Mouse (Mus musculus) CD4-positive, CD25-positive, alpha-beta regulatory T cell, adult 2 months (primary cell): ENCODE measurements at regions not wholly inside any gene's neighbourhood (a gene's known extent, or its start where the extent isn't known, plus 50 kb on each side); places are given as distances from the start of the nearest gene placed in this dataset.

Source experiments
- DNase-seq: peaks from one replicate; pipeline ENCODE4 v3.0.0-alpha.2; 2012; ENCODE audit warnings: low read depth, low spot score

GRCm38 (mm10) chr5:120025212-120025611 is 91.1 kb upstream of the Rbm19 start:
- DNase-seq: no peak

GRCm38 (mm10) chr5:120030904-120031303 is 85.4 kb upstream of the Rbm19 start:
- no peak for DNase-seq

GRCm38 (mm10) chr5:120031614-120032013 is 84.7 kb upstream of the Rbm19 start:
- no peak for DNase-seq

- DNase-seq: no peak
Observed at GRCm38 (mm10) chr5:120034499-120035077, 81.7 kb upstream of the Rbm19 start.

GRCm38 (mm10) chr5:120035251-120035650 is 81.0 kb upstream of the Rbm19 start:
- DNase-seq: no peak

- DNase-seq: no peak
Observed at GRCm38 (mm10) chr5:120037806-120038205, 78.5 kb upstream of the Rbm19 start.

- DNase-seq: no peak
Observed at GRCm38 (mm10) chr5:120043786-120044185, 72.5 kb upstream of the Rbm19 start.

GRCm38 (mm10) chr5:120049063-120049781 is 67.0 kb upstream of the Rbm19 start:
- DNase-seq: no peak

- DNase-seq: no peak
Observed at GRCm38 (mm10) chr5:120050728-120051436, 65.4 kb upstream of the Rbm19 start.

GRCm38 (mm10) chr5:120054498-120055167 is 61.6 kb upstream of the Rbm19 start:
- no peak for DNase-seq
